Mouse (Mus musculus): ENCODE results near the gene Tm6sf1. TPM values are rescaled to one million over a fixed set of nuclear protein-coding genes. Genes with fewer than 3 reads are reported as not detected.

Tm6sf1 gene
- total and polyA plus RNA-seq, 3 experiments = 0.35 to 8.6 TPM; not detected in 1

GRCm38 (mm10) chr7:81847777-81848176, 11.0 kb upstream of the Tm6sf1 start:
- H3K27ac ChIP-seq (ENCODE audit: control insufficient read depth, low read depth, low read length) = no peak overlapping the region
- TF ChIP-seq BHLHE40 (IDR thresholded peaks at IDR 0.05; ENCODE audit: borderline replicate concordance, low read depth, low read length) (no peak), POLR2AphosphoS2 (IDR thresholded peaks at IDR 0.05; ENCODE audit: low read length) (no peak), ELF1 (IDR thresholded peaks at IDR 0.05; ENCODE audit: low read depth, low read length) (no peak), ZC3H11A (IDR thresholded peaks at IDR 0.05; ENCODE audit: low read depth, low read length) (no peak), MAX (IDR thresholded peaks at IDR 0.05; ENCODE audit: low read length) (no peak)
- no peaks in the 10 kb centered on the region for H3K36me3 ChIP-seq (ENCODE audit: control insufficient read depth in 1 of 2, insufficient read depth in 2 of 2, low read length in 2 of 2)
- no peak overlapping the region for H3K4me3 ChIP-seq (ENCODE audit: control insufficient read depth in 1 of 2, insufficient read depth in 1 of 2, low read depth in 2 of 2, low read length in 2 of 2)
- no peaks in the 10 kb centered on the region for H3K9me3 ChIP-seq (replicated peaks; ENCODE audit: insufficient read depth, low read length)
- H3K27me3 ChIP-seq (ENCODE audit: control insufficient read depth in 1 of 2, insufficient read depth in 2 of 2, low read length in 2 of 2) = no peaks in the 10 kb centered on the region
- DNase-seq (ENCODE audit: low read depth, low spot score) = no peak
- H3K9ac ChIP-seq (ENCODE audit: control insufficient read depth, low read depth, low read length, poor library complexity, severe bottlenecking) = no peak overlapping the region
- H3K79me2 ChIP-seq (ENCODE audit: control insufficient read depth, insufficient read depth, low read length, poor library complexity) = no peaks in the 10 kb centered on the region
- no peaks in the 10 kb centered on the region for H3K4me1 ChIP-seq (ENCODE audit: control insufficient read depth in 1 of 2, insufficient read depth in 2 of 2, low read length in 2 of 2)

GRCm38 (mm10) chr7:81849214-81849613, 9.6 kb upstream of the Tm6sf1 start:
- H3K9me3 ChIP-seq (replicated peaks; ENCODE audit: insufficient read depth, low read length) = no peaks in the 10 kb centered on the region

GRCm38 (mm10) chr7:81849633-81850032, 9.2 kb upstream of the Tm6sf1 start:
- Histone ChIP-seq H3K9me3 (replicated peaks; ENCODE audit: insufficient read depth, low read length) (no peaks in the 10 kb centered on the region), H3K27ac (ENCODE audit: control insufficient read depth, low read depth, low read length) (no peak overlapping the region), H3K27me3 (ENCODE audit: control insufficient read depth in 1 of 2, insufficient read depth in 2 of 2, low read length in 2 of 2) (no peaks in the 10 kb centered on the region), H3K36me3 (ENCODE audit: control insufficient read depth in 1 of 2, insufficient read depth in 2 of 2, low read length in 2 of 2) (no peaks in the 10 kb centered on the region), H3K79me2 (ENCODE audit: control insufficient read depth, insufficient read depth, low read length, poor library complexity) (no peaks in the 10 kb centered on the region), H3K4me3 (ENCODE audit: control insufficient read depth in 1 of 2, insufficient read depth in 1 of 2, low read depth in 2 of 2, low read length in 2 of 2) (no peak overlapping the region), H3K9ac (ENCODE audit: control insufficient read depth, low read depth, low read length, poor library complexity, severe bottlenecking) (no peak overlapping the region), H3K4me1 (ENCODE audit: control insufficient read depth in 1 of 2, insufficient read depth in 2 of 2, low read length in 2 of 2) (no peaks in the 10 kb centered on the region)
- DNase-seq (ENCODE audit: low read depth, low spot score) = no peak
- no peak for TF ChIP-seq RCOR1 (IDR thresholded peaks at IDR 0.05; ENCODE audit: low read depth, low read length)

More at GRCm38 (mm10) chr7:81849214-81849613, 9.6 kb upstream of the Tm6sf1 start:
- Histone ChIP-seq H3K36me3 (ENCODE audit: control insufficient read depth in 1 of 2, insufficient read depth in 2 of 2, low read length in 2 of 2) (no peaks in the 10 kb centered on the region), H3K4me3 (ENCODE audit: control insufficient read depth in 1 of 2, insufficient read depth in 1 of 2, low read depth in 2 of 2, low read length in 2 of 2) (no peak overlapping the region), H3K27ac (ENCODE audit: control insufficient read depth, low read depth, low read length) (no peak overlapping the region), H3K9ac (ENCODE audit: control insufficient read depth, low read depth, low read length, poor library complexity, severe bottlenecking) (no peak overlapping the region), H3K4me1 (ENCODE audit: control insufficient read depth in 1 of 2, insufficient read depth in 2 of 2, low read length in 2 of 2) (no peaks in the 10 kb centered on the region), H3K79me2 (ENCODE audit: control insufficient read depth, insufficient read depth, low read length, poor library complexity) (no peaks in the 10 kb centered on the region), H3K27me3 (ENCODE audit: control insufficient read depth in 1 of 2, insufficient read depth in 2 of 2, low read length in 2 of 2) (no peaks in the 10 kb centered on the region)
- no peak for TF ChIP-seq GABPA (IDR thresholded peaks at IDR 0.05; ENCODE audit: low read depth, low read length)
- no peak for TF ChIP-seq MAZ (IDR thresholded peaks at IDR 0.05; ENCODE audit: low read depth, low read length)
- no peak for TF ChIP-seq POLR2AphosphoS5 (IDR thresholded peaks at IDR 0.05; ENCODE audit: borderline replicate concordance, low read depth, low read length)
- no peak for TF ChIP-seq BHLHE40 (IDR thresholded peaks at IDR 0.05; ENCODE audit: borderline replicate concordance, low read depth, low read length)
- TF ChIP-seq KAT2A (conservative IDR thresholded peaks at IDR 0.05; ENCODE audit: low read depth, low read length) = no peak
- TF ChIP-seq UBTF (IDR thresholded peaks at IDR 0.05; ENCODE audit: borderline replicate concordance, insufficient read depth, low read depth, low read length) = no peak
- no peak for TF ChIP-seq MXI1 (IDR thresholded peaks at IDR 0.05; ENCODE audit: low read depth, low read length)
- no peak for TF ChIP-seq TCF12 (IDR thresholded peaks at IDR 0.05; ENCODE audit: low read depth, low read length)
- DNase-seq (ENCODE audit: low read depth, low spot score) = no peak
